Mouse (Mus musculus) c-Kit-positive CD71-positive TER-119-positive erythroid progenitor cells, embryonic 14.5 days (primary cell): ENCODE measurements around the gene Wdr73.

Source experiments
- DNase-seq: peaks from one replicate; pipeline ENCODE4 v3.0.0-alpha.2; 2013; ENCODE audit warnings: low spot score

Wdr73 gene

GRCm38 (mm10) chr7:80894815-80895519 is 6.1 kb downstream of the Wdr73 start:
- no peak for DNase-seq

DNA sequence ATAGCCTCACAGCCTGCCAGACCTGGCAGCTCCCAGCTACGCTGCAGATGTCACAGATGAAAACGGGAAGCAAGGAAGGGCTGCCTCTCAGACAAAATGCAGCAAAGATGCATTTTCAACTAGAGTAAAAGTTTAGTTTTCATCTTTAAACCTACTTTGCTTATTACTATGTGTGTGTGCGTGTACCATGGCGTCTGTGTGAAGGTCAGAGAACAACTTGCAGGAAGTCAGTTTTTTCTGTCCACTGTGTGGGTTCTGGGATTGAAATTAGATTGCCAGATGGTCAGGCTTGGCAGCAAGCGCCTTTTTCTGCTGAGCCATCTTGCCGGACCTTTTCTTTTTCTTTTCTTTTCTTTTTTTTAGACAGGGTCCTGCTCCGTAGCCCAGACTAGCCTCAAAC is 6.9 kb downstream of the Wdr73 start:
- no peak for DNase-seq

- DNase-seq, result no peak
Observed at GRCm38 (mm10) chr7:80893753-80894129, 7.3 kb downstream of the Wdr73 start.

- no peak for DNase-seq
Observed at GRCm38 (mm10) chr7:80893086-80893752, 7.8 kb downstream of the Wdr73 start.

- DNase-seq, result no peak
Observed at GRCm38 (mm10) chr7:80889841-80890241, 11.2 kb downstream of the Wdr73 start.

DNA sequence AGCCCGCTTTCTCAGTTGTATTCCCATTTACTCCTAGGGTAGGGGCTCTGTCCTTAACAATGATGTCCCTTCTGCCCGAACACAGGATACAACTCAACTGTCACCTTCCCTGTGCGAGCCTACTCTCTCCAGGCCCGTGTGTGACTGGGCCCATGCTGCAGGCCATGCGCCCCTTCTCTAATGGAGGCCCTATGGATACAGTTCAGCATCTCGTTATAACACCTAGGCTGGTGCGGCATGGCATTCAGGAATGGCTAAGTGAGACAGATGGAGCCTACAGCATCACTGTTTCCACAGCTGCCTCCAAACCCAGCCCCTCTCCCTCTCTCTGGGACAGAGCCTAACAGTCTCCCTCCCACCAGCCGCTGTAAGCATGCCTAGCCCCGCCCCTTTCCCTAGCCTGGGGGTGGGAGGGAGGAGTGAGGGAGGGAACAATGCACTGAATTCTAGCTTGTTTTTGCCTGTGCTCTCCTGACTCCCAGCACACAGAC is 12.0 kb downstream of the Wdr73 start:
- no peak for DNase-seq

GRCm38 (mm10) chr7:80888595-80888994 is 12.5 kb downstream of the Wdr73 start:
- no peak for DNase-seq

DNA sequence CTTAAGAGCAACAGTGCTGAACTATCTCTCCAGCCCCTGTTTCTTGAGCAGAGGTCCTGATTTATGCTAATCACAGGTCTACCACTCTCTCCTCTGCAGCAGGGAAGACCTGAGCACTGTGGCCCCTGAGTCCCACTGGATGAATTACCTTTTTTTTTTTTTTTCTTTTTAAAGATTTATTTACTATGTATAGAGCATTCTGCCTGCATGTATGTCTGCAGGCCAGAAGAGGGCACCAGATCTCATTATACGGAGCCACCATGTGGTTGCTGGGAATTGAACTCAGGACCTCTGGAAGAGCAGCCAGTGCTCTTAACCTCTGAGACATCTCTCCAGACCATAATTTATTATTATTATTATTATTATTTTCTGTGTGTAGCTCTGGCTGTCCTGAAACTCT is 15.4 kb downstream of the Wdr73 start:
- no peak for DNase-seq

GRCm38 (mm10) chr7:80882830-80883505 is 18.1 kb downstream of the Wdr73 start:
- DNase-seq, result peak; percentile 48

DNA sequence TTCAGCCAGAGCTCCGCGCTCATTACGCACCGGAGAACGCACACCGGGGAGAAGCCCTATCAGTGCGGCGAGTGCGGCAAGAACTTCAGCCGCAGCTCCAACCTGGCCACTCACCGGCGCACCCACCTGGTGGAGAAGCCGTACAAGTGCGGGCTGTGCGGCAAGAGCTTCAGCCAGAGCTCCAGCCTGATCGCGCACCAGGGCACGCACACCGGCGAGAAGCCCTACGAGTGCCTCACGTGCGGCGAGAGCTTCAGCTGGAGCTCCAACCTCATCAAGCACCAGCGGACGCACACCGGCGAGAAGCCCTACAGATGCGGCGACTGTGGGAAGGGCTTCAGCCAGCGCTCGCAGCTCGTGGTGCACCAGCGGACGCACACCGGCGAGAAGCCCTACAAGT is 25.3 kb downstream of the Wdr73 start:
- no peak for DNase-seq

DNA sequence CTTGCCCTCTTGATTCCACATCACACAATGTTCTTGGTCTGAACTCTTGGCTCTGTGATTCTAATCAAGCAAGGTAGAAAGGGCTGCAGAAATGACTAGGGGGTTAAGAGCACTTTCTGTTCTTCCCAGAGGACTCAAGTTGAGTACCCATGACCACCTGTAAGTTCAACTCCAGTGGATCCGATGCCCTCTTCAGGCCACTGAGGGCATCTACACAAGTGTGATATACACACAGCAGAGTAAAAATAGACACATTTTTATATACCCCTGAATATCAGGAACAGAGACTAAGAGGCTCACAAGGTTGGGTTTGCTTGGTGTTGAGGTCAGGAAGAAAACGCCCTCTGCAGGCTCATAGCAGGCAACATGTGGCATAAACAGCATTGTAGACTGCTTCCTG is 27.4 kb downstream of the Wdr73 start:
- DNase-seq, result no peak

DNA sequence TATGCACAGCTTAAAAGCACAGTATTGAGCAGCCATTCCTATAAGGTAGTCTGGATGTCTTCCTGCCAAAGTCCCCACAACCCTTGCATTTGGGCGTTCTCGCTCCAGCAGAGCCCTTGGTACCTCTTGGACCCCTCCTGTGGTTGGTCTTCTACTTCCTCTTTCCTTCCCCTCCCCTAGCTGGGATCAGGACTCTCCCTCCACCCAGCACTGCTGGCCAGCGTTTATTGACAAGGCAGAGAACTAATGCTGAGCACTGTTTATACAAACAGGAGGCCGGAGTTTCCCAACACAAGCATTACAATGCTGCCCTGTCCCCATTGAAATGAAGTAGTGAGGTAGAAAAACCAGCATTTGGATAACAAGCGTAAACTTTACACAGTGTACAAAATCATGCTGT is 28.0 kb downstream of the Wdr73 start:
- DNase-seq, result no peak

DNA sequence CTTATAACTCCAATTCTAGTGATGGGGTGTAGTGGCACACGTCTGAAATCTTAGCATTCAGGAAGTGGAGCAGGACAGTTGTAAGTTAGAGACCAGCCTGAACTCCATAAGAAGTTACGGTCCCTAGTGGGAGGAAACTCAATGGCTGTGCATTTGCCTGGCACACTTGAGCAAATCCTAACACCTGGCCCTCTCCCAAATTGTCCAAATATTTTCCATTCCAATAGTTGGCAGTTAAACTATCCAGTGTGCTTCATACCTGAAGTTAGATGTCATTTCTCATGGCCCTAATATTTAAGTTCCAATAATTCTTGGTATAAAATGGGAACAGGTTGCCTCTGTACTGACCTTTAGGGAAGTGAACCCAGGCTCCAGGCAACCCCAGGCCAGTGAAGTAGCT is 32.4 kb downstream of the Wdr73 start:
- no peak for DNase-seq

GRCm38 (mm10) chr7:80866514-80867147 is 34.4 kb downstream of the Wdr73 start:
- DNase-seq, result no peak

DNA sequence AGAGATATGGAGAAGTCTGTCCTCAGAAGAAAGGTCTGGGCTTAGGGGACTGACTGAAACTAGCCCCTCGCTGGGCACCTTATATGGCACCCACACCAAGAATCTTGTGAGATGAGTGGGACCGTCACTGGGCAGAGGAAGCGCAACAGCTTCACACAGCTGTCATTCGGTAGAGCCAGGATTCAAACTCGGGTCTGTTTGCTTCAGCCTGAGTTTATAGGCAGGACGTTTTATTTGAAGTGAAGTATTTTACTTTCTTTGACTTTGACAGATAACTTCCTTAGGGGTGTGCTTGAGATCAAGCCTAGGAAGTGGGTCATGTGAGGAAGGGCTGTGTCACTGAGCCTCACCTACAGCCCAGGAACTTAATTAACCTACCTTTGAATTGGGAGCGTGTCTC is 35.5 kb downstream of the Wdr73 start:
- DNase-seq, result no peak

DNA sequence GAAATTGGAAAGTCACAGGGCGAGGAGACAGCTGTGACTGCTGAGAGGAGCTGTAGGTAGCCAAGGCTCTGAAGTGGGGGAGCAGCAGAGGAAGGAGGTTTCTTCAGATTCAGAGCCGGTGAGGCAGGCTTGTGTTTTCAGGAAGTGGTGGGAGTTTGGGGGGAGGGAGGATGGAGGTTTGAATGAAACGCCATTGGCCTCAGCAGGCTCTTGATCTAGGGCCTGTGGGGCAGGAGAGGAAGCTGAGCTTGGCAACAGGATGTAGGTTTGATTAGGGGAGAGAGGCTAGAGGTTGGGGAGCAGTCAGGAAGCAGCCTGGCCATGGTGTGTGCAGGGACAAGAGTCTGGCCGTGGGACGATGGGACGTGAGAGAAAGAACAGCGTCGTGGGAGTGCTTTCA is 36.2 kb downstream of the Wdr73 start:
- DNase-seq, result no peak

DNA sequence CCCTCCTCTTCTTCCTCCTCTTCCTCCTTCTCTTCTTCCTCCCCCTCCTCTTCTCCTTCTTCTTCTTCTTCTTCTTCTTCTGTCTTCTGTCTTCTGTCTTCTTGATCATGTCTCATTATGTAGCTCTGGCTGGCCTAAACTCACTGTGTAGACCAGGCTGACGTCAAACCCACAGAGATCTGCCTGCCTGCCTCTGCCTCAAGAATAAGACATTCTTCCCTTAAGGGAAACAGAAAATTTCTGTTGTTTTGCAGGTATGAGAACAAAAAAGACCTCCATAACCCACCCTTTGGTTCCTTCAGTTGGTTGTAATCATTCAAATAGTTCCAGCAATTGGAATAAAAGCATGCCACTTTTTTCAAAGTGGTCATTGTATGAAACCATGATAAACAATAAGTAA is 36.9 kb downstream of the Wdr73 start:
- no peak for DNase-seq

- no peak for DNase-seq
Observed at GRCm38 (mm10) chr7:80863520-80863919, 37.5 kb downstream of the Wdr73 start.

- no peak for DNase-seq
Observed at GRCm38 (mm10) chr7:80862475-80862874, 38.6 kb downstream of the Wdr73 start.

DNA sequence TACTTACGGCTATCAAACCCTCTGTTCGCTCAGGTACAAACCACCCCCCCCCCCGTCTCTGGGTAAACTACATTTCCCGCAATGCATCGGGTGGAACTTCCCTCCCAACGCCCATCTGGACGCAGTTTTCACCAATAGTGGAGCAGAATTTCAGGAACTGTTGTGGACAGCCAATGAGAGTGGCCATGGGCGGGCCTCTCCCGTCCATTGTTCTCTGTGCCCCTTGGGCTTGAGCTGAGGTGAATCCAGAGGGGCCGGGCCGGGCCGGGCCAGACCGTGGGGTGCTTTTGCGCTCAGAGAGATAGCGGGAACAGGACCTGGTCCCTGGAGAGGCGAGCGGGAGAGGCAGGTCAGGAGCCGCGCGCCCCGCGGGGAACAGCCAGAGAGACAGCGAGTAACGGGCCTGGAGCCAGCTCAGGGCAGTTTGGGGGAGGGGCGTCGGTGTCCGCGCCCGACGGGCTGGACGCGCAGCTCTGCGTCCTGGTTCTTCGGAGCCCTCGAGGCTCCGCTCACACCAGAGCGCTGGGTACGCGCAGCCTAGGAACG is 40.3 kb downstream of the Wdr73 start, which contains the start of gene Zscan2:
Gene Zscan2, plus strand, starts transcription at position 192 of the 546 bp plus-strand sequence.
- peak; percentile 84 for DNase-seq

- peak; percentile 65 for DNase-seq
Observed at GRCm38 (mm10) chr7:80860227-80860626, 40.8 kb downstream of the Wdr73 start.

DNA sequence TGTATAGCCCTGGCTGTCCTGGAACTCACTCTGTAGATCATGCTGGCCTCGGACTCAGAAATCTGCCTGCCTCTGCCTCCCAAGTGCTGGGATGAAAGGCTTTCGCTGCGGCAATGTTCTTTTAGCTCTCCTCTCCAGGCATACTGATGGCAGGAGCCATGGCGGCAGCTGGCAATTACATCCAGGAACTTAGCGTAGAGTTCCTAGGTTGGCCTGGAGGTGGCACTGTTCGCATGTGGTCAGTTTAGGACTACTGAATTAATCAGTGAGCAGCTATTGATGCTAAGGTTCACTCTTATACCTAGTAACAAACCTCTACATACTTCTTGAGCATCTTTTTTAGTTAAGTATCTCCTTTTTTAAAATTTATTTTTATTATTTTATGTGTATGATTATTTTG is 43.9 kb downstream of the Wdr73 start:
- peak; percentile 61 for DNase-seq
